Mouse (Mus musculus): Measurements from ENCODE around the gene Skiv2l.
"Not testable (repeated sequence)": the region's sequence is repeated elsewhere in the genome, so short reads cannot be mapped to it uniquely, and the experiment has no call there.

Skiv2l gene

DNA sequence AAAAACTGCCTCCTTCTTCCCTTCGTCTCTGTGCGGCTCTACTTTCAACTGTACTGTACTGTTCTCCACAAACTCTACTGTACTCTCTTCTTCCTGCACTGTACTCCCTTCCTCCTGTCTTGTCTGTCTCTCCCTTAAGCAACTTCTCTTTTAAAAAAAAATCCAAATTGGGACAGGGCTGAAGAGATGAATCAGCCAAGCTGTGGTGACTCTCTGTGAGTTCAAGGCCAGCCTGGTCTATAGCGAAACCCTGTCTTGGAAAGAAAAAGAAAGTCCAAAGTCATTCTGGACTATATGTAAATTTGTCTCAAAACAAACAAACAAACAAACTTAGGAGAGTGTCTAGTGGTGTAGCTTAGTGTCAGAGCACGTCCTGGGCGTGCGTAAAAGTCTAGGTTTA is 24.3 kb upstream of the Skiv2l start:
- DNase-seq (ENCODE audit: extremely low spot score), result no peak

DNA sequence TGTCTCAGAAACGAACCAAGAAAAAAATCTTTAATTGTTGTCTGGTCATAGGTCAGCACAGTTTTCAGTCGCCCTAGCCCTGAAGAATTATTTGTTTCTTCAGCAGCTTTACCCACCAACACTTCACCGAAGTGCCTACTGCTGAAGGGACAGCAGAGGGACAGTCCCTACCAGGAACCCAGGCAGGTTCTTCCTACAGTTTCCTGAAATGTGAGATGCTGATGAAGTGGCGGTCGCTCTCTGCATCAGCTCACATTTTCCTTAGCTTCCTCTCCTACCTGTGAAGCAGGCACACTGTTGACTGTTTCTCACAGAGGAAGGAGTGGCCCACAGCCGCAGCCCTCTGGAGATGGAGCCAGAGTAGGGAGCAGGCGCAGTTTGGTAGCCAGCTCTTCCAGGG is 16.0 kb upstream of the Skiv2l start:
- DNase-seq (ENCODE audit: extremely low spot score), result no peak

- no peak for DNase-seq (ENCODE audit: extremely low spot score)
These were observed 12.5 kb upstream of the Skiv2l start, which contains the start of gene Cfb for GRCm38 (mm10) chr17:34862416-34863081. Gene Cfb, minus strand, starts transcription at chr17:34862518.

GRCm38 (mm10) chr17:34861704-34862415 is 11.8 kb upstream of the Skiv2l start:
- no peak for DNase-seq (ENCODE audit: extremely low spot score)

GRCm38 (mm10) chr17:34860514-34860913 is 10.5 kb upstream of the Skiv2l start:
- DNase-seq (ENCODE audit: extremely low spot score), result no peak

- no peak for DNase-seq (ENCODE audit: extremely low spot score)
These were observed 8.7 kb upstream of the Skiv2l start for GRCm38 (mm10) chr17:34858670-34859069.

DNA sequence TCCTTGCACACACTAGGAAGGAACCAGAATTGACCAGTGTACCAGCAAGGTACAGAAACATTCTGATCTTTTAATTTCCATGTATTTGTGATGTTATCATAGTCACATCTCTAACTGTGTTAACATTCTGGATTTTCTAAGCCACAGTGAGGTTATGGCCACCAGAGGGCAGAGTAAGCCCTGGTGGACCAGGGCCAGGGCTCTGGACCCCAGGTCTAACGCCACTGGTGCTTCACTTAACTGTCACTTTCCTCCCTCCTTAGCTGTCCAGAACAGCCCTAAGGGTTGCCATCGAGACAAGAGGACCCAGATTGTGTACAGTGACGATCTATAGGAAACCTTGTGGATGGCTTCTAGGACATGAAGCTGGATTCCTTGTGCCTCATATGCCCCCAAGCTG is 5.8 kb upstream of the Skiv2l start:
- DNase-seq (ENCODE audit: extremely low spot score), result peak; percentile 42

DNA sequence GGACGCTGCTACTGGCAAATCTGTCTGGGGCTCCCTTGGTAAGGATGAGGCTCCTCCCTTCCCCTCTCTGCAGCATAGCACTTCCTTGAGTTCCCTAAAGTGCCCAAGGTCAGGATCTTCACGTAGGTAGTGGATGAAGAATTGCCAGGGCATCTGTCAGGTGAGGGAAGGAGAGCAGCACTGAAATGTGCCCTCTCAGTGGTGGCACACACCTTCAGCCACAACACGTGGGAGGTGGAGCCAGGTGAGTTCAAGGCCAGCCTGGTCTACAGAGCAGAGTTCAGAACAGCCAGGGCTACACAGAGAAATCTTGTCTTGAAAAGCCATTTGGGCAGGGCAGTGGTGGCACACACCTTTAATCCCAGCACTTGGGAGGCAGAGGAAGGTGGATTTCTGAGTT is 4.8 kb upstream of the Skiv2l start:
- no peak for DNase-seq (ENCODE audit: extremely low spot score)

DNA sequence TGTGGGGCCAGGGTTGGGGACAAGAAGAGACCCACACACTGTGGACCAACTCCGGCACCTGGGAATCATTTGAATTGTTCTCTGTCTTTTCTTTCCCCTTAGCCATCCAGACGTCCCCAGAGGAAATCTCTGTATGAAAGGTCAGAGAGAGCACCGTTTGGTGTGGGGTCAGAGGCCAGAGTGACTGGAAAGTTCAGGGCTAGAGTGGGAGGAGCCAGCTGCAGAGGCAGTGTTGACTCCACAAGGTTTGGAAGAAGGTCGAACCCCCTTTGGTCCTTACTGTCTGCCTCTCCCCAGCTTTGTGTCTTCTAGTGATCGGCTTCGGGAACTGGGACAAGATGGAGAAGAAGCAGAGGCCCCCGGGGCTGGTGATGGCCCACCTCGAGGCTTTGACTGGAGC is 3.5 kb upstream of the Skiv2l start:
- DNase-seq (ENCODE audit: extremely low spot score), result no peak

- no peak for DNase-seq (ENCODE audit: extremely low spot score)
These were observed 611 bp upstream of the Skiv2l start for GRCm38 (mm10) chr17:34850517-34851125.

GRCm38 (mm10) chr17:34847615-34848014 is 2.4 kb downstream of the Skiv2l start:
- no peak for DNase-seq (ENCODE audit: extremely low spot score)

DNA sequence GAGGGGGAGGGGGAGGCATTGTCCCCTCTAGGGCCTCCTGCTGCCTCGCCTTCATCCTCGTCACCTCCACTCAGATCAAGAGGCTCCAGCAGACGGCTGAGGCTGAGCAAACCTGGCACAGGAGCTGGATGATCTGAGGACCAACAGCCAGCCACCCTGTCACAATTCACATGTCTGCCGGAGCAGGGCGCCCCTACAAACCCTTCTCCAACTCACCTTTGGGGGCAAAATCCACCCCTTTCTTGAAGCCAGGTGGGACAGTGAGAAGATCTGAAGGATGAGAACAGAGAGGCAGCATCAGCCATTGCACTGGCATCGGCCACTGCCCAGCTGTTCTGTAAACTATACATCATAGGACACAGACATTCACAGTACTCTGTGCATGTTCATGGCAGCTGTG is 2.8 kb downstream of the Skiv2l start:
- no peak for DNase-seq (ENCODE audit: extremely low spot score)

DNA sequence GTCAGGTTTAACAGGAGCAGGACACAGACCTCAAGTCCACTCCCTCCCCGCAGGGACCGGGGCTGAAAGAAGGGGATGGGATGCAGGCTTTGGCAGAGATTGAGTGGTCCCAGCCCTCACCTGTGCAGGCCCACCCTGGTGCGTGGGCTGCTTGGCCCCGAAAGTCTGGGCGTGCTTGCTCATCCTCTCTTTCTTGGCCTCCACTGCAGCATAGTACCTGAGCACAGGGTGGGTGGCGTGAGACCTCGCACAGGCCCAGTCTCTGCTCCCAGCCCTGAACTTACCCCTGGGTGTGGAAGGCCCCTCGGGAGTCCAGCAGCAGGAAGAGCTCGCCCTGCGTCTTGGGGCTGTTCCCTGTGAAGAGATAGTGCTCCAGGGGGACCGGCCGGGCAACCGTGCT is 5.1 kb downstream of the Skiv2l start:
- DNase-seq (ENCODE audit: extremely low spot score), result no peak

- DNase-seq (ENCODE audit: extremely low spot score), result no peak
These were observed 9.2 kb downstream of the Skiv2l start for GRCm38 (mm10) chr17:34840736-34841307.

DNA sequence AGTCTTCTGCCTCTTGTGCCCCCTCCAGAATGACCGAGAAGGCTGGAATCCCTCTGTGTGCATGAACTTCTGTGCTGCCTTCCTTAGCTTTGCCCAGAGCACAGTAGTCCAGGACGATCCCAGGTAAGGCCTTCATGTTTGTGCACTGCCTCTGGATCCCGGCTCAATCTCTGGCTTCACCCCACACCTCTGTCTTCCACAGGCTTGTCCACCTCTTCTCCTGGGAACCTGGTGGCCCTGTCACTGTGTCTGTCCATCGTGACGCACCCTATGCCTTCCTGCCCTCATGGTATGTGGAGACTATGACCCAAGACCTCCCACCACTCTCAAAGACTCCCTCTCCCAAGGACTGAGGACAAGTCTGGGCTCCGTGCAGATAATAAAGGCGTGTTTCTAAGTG is 11.2 kb downstream of the Skiv2l start:
- DNase-seq (ENCODE audit: extremely low spot score), result no peak

GRCm38 (mm10) chr17:34837464-34838324 is 12.3 kb downstream of the Skiv2l start:
- no peak for DNase-seq (ENCODE audit: extremely low spot score)

GRCm38 (mm10) chr17:34836856-34837221 is 13.2 kb downstream of the Skiv2l start, which contains the start of the genes Stk19 and Dxo:
Gene Stk19, minus strand, starts transcription at chr17:34836945.
Gene Dxo, plus strand, starts transcription at chr17:34837019.
- peak; percentile 98 for DNase-seq (ENCODE audit: extremely low spot score)

DNA sequence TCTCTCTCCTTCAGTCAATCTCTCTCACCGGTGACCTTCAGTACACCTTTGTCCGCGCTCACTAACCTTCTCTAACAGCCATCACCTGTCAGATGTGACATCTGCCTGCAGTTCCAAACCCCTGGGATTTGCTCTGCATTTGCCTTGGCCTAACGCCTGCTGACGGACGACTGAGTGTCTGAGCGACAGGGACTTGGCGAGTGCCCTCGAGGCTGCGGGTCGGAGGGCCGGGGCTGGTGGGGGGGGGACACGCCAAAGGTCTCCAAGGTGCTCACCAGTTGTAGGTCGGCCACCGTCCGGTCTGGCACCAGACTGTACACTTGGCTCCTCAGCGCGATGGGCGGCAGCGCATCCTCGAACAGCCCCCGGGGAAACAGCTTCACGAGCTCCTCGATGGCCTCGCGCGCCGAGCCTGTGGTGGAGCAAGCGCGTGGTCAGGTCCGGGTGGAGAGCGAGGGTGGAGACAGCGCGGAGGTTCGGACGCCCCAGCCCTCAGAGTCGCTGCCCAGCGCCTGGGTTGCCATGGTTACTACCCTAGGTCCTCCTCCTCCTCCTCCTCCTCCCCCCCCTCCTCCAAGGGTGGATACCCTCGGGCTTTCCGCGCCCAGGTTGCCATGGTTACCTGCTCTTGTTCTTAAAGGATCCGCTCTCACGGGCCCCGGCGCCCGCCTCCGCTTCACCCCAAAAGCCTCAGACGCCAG is 13.7 kb downstream of the Skiv2l start:
- DNase-seq (ENCODE audit: extremely low spot score), result no peak

DNA sequence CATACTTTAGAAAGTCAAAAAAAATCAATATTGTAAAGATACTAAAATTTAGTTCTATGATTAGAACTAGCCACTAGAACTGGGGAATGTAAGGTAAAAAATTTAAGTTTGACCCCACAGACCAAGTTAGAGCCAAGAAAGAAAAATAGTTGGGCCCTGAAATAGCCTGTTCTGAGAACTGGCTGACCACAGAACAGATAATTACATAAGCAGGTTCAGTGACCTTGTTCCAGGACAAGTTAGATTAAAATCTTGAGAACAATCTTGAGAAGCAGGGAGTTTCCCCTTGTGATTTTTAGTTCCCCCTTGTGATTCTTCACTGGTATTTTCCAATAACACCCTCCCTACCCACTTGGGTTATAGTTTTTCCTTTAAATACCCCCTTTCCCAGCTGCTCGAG is 19.2 kb downstream of the Skiv2l start:
- not testable (repeated sequence) for DNase-seq (ENCODE audit: extremely low spot score)

GRCm38 (mm10) chr17:34814818-34815370 is 35.1 kb downstream of the Skiv2l start:
- DNase-seq (ENCODE audit: extremely low spot score), result no peak

DNA sequence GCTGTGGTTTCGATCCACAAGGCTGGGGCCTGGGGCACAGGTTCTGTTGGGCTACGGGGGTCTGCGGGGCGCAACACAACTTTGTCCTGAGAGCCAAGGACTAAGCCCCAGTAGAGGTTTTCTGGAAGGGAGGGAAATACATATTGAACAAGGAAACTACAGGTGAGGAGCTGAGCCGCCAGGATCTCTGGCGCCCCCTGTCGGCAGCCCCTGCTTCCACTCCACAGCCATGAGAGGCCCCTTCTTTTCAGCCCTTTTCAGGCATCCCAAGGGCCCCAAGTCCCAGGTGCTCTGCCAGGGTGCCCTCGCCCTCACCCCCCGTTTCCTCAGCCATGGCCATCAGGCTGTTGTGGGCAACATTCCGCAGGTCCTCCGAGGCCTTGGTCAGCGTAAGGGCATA is 36.3 kb downstream of the Skiv2l start:
- not testable (repeated sequence) for DNase-seq (ENCODE audit: extremely low spot score)
